Mouse (Mus musculus) CH12.LX (cell line): ENCODE results near the gene Enpp1.
A peak's percentile ranks its signal among the peaks of the same experiment; 100 is the strongest.

Experiments used
- CHD2 ChIP-seq: IDR thresholded peaks from 2 replicates; pipeline ENCODE4 v1.6.1; 2011; ENCODE audit warnings: low read length, improper control_type of control experiment
- POLR2A ChIP-seq: IDR thresholded peaks from 2 replicates; pipeline ENCODE4 v1.6.1; 2011; ENCODE audit warnings: low read depth, mild to moderate bottlenecking, improper control_type of control experiment, low read length
- SIN3A ChIP-seq: IDR thresholded peaks from 2 replicates; pipeline ENCODE4 v1.6.1; 2012; ENCODE audit warnings: low read length, improper control_type of control experiment, inconsistent platforms
- TBP ChIP-seq: conservative IDR thresholded peaks from 2 replicates; pipeline ENCODE4 v1.6.1; 2011; ENCODE audit warnings: low read depth, low read length, improper control_type of control experiment

DNA sequence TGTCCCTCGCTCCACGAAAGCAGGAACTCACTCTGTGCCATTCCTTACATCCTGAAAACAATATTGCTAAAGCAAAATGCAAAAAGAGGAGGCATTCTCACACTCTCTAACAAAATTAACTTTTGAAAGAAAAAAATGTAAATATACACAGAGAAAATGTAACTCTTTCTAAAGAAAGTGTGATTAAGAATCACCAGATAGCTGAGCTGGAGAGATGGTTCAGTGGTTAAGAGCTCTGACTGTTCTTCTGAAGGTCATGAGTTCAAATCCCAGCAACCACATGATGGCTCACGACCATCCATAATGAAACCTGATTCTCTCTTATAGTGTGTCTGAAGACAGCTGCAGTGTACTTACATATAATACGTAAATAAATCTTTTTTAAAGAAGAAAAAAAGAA is 7.4 kb upstream of the Enpp1 start:
- TF ChIP-seq POLR2A = no peak
- TF ChIP-seq CHD2 = no peak
- TF ChIP-seq TBP = peak; percentile 87
- TF ChIP-seq SIN3A = no peak
